Mouse (Mus musculus) thymus, postnatal 0 days (tissue): ENCODE measurements around the gene Cfap157. TPM values are rescaled to one million over a fixed set of nuclear protein-coding genes. Genes with fewer than 3 reads are reported as not detected.

ENCODE experiments used
- DNase-seq: peaks from one replicate; pipeline ENCODE4 v3.0.0-alpha.2; 2015; ENCODE audit warnings: low spot score
- polyA plus RNA-seq: library from polyadenylated mRNA; unstranded; fragments of >200 nt; fragmentation: Nextera tagmentation; extraction: Ambion mirVana; gene quantifications from 2 replicates; pipeline ENCODE4 v1.2.1, GENCODE M21; 2015

The Cfap157 gene
- polyA plus RNA-seq, 1 experiment from 2014 or later = 4.4 TPM

GRCm38 (mm10) chr2:32750887-32751664, 33.2 kb downstream of the Cfap157 start:
- no peak for DNase-seq

GRCm38 (mm10) chr2:32750199-32750598, 34.0 kb downstream of the Cfap157 start:
- no peak for DNase-seq

GRCm38 (mm10) chr2:32749082-32749481, 35.1 kb downstream of the Cfap157 start:
- no peak for DNase-seq

GRCm38 (mm10) chr2:32744272-32744982, 39.8 kb downstream of the Cfap157 start:
- no peak for DNase-seq

GRCm38 (mm10) chr2:32742173-32742531, 42.1 kb downstream of the Cfap157 start:
- no peak for DNase-seq

GRCm38 (mm10) chr2:32741273-32742172, 42.7 kb downstream of the Cfap157 start:
- no peak for DNase-seq

- DNase-seq = no peak
These were observed 43.3 kb downstream of the Cfap157 start, which contains the start of gene 6330409D20Rik for GRCm38 (mm10) chr2:32740916-32741272. Gene 6330409D20Rik (minus strand): TSS chr2:32741016.

GRCm38 (mm10) chr2:32739311-32739710, 44.9 kb downstream of the Cfap157 start:
- no peak for DNase-seq

GRCm38 (mm10) chr2:32737008-32737407, 47.2 kb downstream of the Cfap157 start:
- DNase-seq = no peak

GRCm38 (mm10) chr2:32736306-32736829, 47.9 kb downstream of the Cfap157 start:
- no peak for DNase-seq

- no peak for DNase-seq
These were observed 49.3 kb downstream of the Cfap157 start for GRCm38 (mm10) chr2:32734933-32735332.

GRCm38 (mm10) chr2:32734480-32734879, 49.7 kb downstream of the Cfap157 start:
- no peak for DNase-seq

- DNase-seq = no peak
These were observed 51.5 kb downstream of the Cfap157 start for GRCm38 (mm10) chr2:32732695-32733094.

GRCm38 (mm10) chr2:32731911-32732310, 52.3 kb downstream of the Cfap157 start:
- no peak for DNase-seq

GRCm38 (mm10) chr2:32730854-32731253, 53.4 kb downstream of the Cfap157 start:
- no peak for DNase-seq

GRCm38 (mm10) chr2:32729547-32729946, 54.7 kb downstream of the Cfap157 start:
- no peak for DNase-seq

- DNase-seq = no peak
These were observed 55.8 kb downstream of the Cfap157 start for GRCm38 (mm10) chr2:32728463-32728862.

- peak; percentile 89 for DNase-seq
These were observed 56.8 kb downstream of the Cfap157 start for GRCm38 (mm10) chr2:32727435-32727834.
